In genomic region chr15:13367291-13367954, GRCm38 (mm10) we compare ENCODE assay signal across 11 mouse cellular contexts.
A peak's percentile ranks its signal among the peaks of the same experiment; 100 is the strongest.
DNase-seq lines count a peak whose midpoint lies in the region; ATAC-seq lines count a peak whose summit lies in the region.
"Had no signal": no experiment of that assay in that cellular context is flagged by ENCODE, and none has a peak within 500 bp of the region (broad histone marks: within the 10 kb centered on the region; RNA-seq: fewer than 3 reads in every experiment).

No protein-coding gene starts in this region.

- no peaks in the 10 kb centered on the region for H3K36me3 ChIP-seq in heart, embryonic 12.5 days
- no peaks in the 10 kb centered on the region for H3K36me3 ChIP-seq in intestine, embryonic 14.5 days (ENCODE audit: control insufficient read depth, insufficient read depth, low read length)
- H3K36me3 ChIP-seq: liver, embryonic 15.5 days; midbrain, embryonic 10.5 days had no signal

- H3K4me1 ChIP-seq in heart, embryonic 12.5 days (replicated peaks), result peaks cover 14% of the 10 kb centered on the region
- H3K4me1 ChIP-seq in intestine, embryonic 14.5 days (replicated peaks; ENCODE audit: control insufficient read depth, insufficient read depth, low read length), result peaks cover 9% of the 10 kb centered on the region; the same call in 1 of the 2 replicates
- H3K4me1 ChIP-seq: liver, embryonic 15.5 days had no signal

- no peak overlapping the region for H3K9ac ChIP-seq in heart, embryonic 12.5 days
- no peak overlapping the region for H3K9ac ChIP-seq in intestine, embryonic 14.5 days (ENCODE audit: low read length)
- H3K9ac ChIP-seq: liver, embryonic 15.5 days had no signal

- ATAC-seq in heart, embryonic 12.5 days (ENCODE audit: insufficient number of reproducible peaks, low FRiP score), result no peak
- peak; percentile 64; the same call in 1 of the 2 replicates for ATAC-seq in intestine, embryonic 14.5 days (replicated peaks; ENCODE audit: low FRiP score, low TSS enrichment, low read depth)

- H3K4me2 ChIP-seq in heart, embryonic 12.5 days, result no peak overlapping the region
- peak overlapping the region; percentile 36 for H3K4me2 ChIP-seq in intestine, embryonic 14.5 days (ENCODE audit: low read length)
- H3K4me2 ChIP-seq: liver, embryonic 15.5 days had no signal

- no peaks in the 10 kb centered on the region for H3K27me3 ChIP-seq in heart, embryonic 12.5 days (replicated peaks)
- H3K27me3 ChIP-seq in intestine, embryonic 14.5 days (replicated peaks; ENCODE audit: control insufficient read depth, insufficient read depth, low read length), result no peaks in the 10 kb centered on the region
- H3K27me3 ChIP-seq: liver, embryonic 15.5 days had no signal

- no peaks in the 10 kb centered on the region for H3K9me3 ChIP-seq in heart, embryonic 12.5 days (replicated peaks)
- H3K9me3 ChIP-seq in intestine, embryonic 14.5 days (ENCODE audit: control insufficient read depth, low read length), result no peaks in the 10 kb centered on the region
- H3K9me3 ChIP-seq: liver, embryonic 15.5 days; midbrain, embryonic 10.5 days had no signal

- DNase-seq in heart, adult 8-10 months (ENCODE audit: low spot score), result no peak
- peak; percentile 71 for DNase-seq in 3T3-L1 (ENCODE audit: low read depth, low spot score)
- no peak for DNase-seq in intestine, embryonic 14.5 days (ENCODE audit: low spot score)
- DNase-seq in kidney, postnatal 10 days, result peak; percentile 21
- no peak for DNase-seq in left cerebral cortex, postnatal 25 days (ENCODE audit: low spot score in 2 of 2)
- no peak for DNase-seq in layer of hippocampus, postnatal 10 days (ENCODE audit: low spot score in 2 of 2)
- no peak for DNase-seq in gastrocnemius, postnatal 25 days
- DNase-seq: gastrocnemius, postnatal 10 days had no signal

- WGBS in heart, embryonic 12.5 days, result 50% methylated on average over 16 of the region's 16 CpGs
- 22% methylated on average over 16 of the region's 16 CpGs for WGBS in intestine, embryonic 14.5 days

- intact Hi-C loops in left cerebral cortex, postnatal 25 days (cut with DNase I), result no loop called here

- no peak overlapping the region for H3K4me3 ChIP-seq in heart, embryonic 12.5 days
- H3K4me3 ChIP-seq in intestine, embryonic 14.5 days (ENCODE audit: low read depth, low read length), result no peak overlapping the region
- H3K4me3 ChIP-seq: liver, embryonic 15.5 days; midbrain, embryonic 10.5 days had no signal

- H3K27ac ChIP-seq in heart, embryonic 12.5 days (ENCODE audit: poor library complexity, severe bottlenecking), result 0 out of 2 replicates have a peak overlapping the region, but pooled peaks have one; percentile 15
- H3K27ac ChIP-seq in intestine, embryonic 14.5 days (ENCODE audit: low read depth), result no peak overlapping the region
- H3K27ac ChIP-seq: liver, embryonic 15.5 days; midbrain, embryonic 10.5 days had no signal

Comparison
In these comparisons a context has a peak if more than half of its experiments do, and no peak if none do; other contexts are left out.
1. DNase-seq: peak in 3T3-L1 (single experiment) and kidney, postnatal 10 days (single experiment); none in heart, adult 8-10 months (single experiment), intestine, embryonic 14.5 days (single experiment), left cerebral cortex, postnatal 25 days (0 of 2), layer of hippocampus, postnatal 10 days (0 of 2) and gastrocnemius, postnatal 25 days (single experiment).